Mouse (Mus musculus) testis, adult 2 months (tissue): ENCODE measurements at regions not wholly inside any gene's neighbourhood (a gene's known extent, or its start where the extent isn't known, plus 50 kb on each side); places are given as distances from the start of the nearest gene placed in this dataset.

Experiments used
- CTCF ChIP-seq: fragments of 200-500 bp; IDR thresholded peaks from 2 replicates; pipeline ENCODE4 v1.5.1; 2012; ENCODE audit warnings: low read depth, mild to moderate bottlenecking, inconsistent platforms, low read length, moderate library complexity; ENCODE audit not compliant: control insufficient read depth, insufficient read depth, insufficient replicate concordance
- POLR2A ChIP-seq: fragments of 200-500 bp; IDR thresholded peaks from 2 replicates; pipeline ENCODE4 v1.6.1; 2012; ENCODE audit warnings: low read depth, mild to moderate bottlenecking, inconsistent platforms, low read length, moderate library complexity; ENCODE audit not compliant: control insufficient read depth

GRCm38 (mm10) chr2:9795401-9795800, 85.7 kb upstream of the 4930412O13Rik start:
- TF ChIP-seq CTCF (no peak), POLR2A (no peak)
